Mouse (Mus musculus) stomach, postnatal 0 days (tissue): ENCODE results near the gene Pou3f1. TPM values are rescaled to one million over a fixed set of nuclear protein-coding genes. Genes with fewer than 3 reads are reported as not detected.

Experiments used
- ATAC-seq: fragments of 200-750 bp; cut with Nextera tagmentation; 2 replicates; pipeline ENCODE4 v1.8.0; 2017; ENCODE audit not compliant: low FRiP score, low TSS enrichment
- DNase-seq: peaks from one replicate; pipeline ENCODE4 v3.0.0-alpha.2; 2016; ENCODE audit warnings: low spot score
- H3K27ac ChIP-seq: fragments of 300-500 bp; sonication (generic); replicated peaks from 2 replicates; pipeline ENCODE4 v1.5.1; 2014; ENCODE audit warnings: mild to moderate bottlenecking, control low read depth
- H3K27me3 ChIP-seq: fragments of 300-500 bp; sonication (generic); 2 replicates; pipeline ENCODE4 v1.6.1; 2014; ENCODE audit warnings: low read length; ENCODE audit not compliant: control insufficient read depth, insufficient read depth
- H3K36me3 ChIP-seq: fragments of 300-500 bp; sonication (generic); 2 replicates; pipeline ENCODE4 v1.6.1; 2014; ENCODE audit warnings: low read length, mixed read lengths; ENCODE audit not compliant: control insufficient read depth, insufficient read depth
- H3K4me1 ChIP-seq: fragments of 300-500 bp; sonication (generic); replicated peaks from 2 replicates; pipeline ENCODE4 v1.6.1; 2014; ENCODE audit warnings: antibody characterized with exemption; ENCODE audit not compliant: control insufficient read depth, insufficient read depth
- H3K4me2 ChIP-seq: fragments of 300-500 bp; sonication (generic); replicated peaks from 2 replicates; pipeline ENCODE4 v1.6.1; 2014; ENCODE audit warnings: low read depth, mild to moderate bottlenecking, control low read depth, moderate library complexity
- H3K4me3 ChIP-seq: fragments of 300-500 bp; sonication (generic); 2 replicates; pipeline ENCODE4 v1.5.1; 2014; ENCODE audit warnings: low read depth, low read length, control low read depth
- H3K9ac ChIP-seq: fragments of 300-500 bp; sonication (generic); 2 replicates; pipeline ENCODE4 v1.6.1; 2014; ENCODE audit warnings: mild to moderate bottlenecking, low read length, control low read depth, mixed read lengths
- H3K9me3 ChIP-seq: fragments of 300-500 bp; sonication (generic); 2 replicates; pipeline ENCODE4 v1.6.1; 2016; ENCODE audit warnings: low read length; ENCODE audit not compliant: control insufficient read depth
- CTCF ChIP-seq: IDR thresholded peaks from 2 replicates; pipeline ENCODE4 v1.5.1; 2016; ENCODE audit warnings: antibody characterized with exemption, low read depth, mild to moderate bottlenecking, moderate library complexity
- EP300 ChIP-seq: optimal IDR thresholded peaks from 2 replicates; pipeline ENCODE3; 2016; ENCODE audit warnings: antibody characterized with exemption
- WGBS: fragments of 180-500 bp; shearing (Covaris S2); extraction: QIAGEN DNeasy Blood & Tissue Kit; methylation state at CpG from one replicate; pipeline ENCODE4 v1.1.7; 2014; 5-methylcytosine and 5-hydroxymethylcytosine counted together
- polyA plus RNA-seq: library from polyadenylated mRNA; unstranded; fragments of >200 nt; fragmentation: Nextera tagmentation; extraction: Ambion mirVana; gene quantifications from 2 replicates; pipeline ENCODE4 v1.2.1, GENCODE M21; 2015

Gene Pou3f1
- polyA plus RNA-seq, 1 experiment from 2014 or later, result 0.13 TPM

DNA sequence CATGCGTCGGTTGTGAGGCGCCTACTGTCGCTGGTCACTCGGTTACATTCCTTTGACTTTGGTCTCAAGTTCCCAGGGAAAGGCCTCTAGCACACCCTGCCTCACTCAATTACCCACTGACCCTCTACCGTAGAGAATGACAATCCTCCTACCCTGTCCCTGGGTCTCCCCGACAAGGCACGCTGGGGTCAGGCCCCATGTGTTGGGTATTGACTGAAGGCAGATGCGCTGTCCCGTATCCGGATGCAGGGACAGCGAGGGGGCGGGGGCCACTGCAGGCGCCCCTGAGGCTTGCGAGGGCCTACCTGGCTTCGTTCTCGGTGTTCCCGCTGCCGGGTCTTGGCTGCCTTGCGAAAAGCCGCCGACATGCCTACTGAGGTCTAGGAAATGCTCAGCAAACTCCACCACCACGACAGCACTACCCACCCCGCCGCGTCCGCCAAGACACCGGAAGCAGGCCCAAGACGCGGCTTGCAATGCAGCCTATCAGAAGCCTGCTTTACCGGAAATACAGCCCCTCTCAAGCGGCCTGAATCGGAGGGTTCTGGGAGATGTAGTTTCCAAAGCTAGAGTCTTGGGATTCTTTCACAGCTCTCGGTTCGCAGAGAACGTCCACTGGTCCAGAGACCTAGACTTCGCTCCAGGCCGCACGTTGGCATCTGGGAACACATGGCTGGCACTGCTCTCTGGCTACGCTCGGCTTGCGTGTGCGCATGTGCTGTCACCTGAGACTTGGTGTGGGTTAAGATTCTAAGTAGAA lies 36.7 kb downstream of the Pou3f1 start, which contains the start of gene Utp11:
Gene Utp11, minus strand, starts transcription at position 466 of the 760 bp plus-strand sequence.
- Histone ChIP-seq H3K9me3 (no peaks in the 10 kb centered on the region), H3K4me1 (0 out of 2 replicates have a peak, but pooled peaks cover 3% of the 10 kb centered on the region), H3K9ac (peak within 1 kb of the TSS; percentile 97), H3K27me3 (no peaks in the 10 kb centered on the region), H3K4me2 (peak within 1 kb of the TSS; percentile 81), H3K27ac (peak within 1 kb of the TSS; percentile 92), H3K36me3 (no peaks in the 10 kb centered on the region), H3K4me3 (peak within 1 kb of the TSS; percentile 86)
- TF ChIP-seq EP300 (peak; percentile 5), CTCF (no peak)
- peak; percentile 90 for DNase-seq
- peak; percentile 91 for ATAC-seq
- under 1% methylated on average over 43 of the region's 43 CpGs for WGBS

DNA sequence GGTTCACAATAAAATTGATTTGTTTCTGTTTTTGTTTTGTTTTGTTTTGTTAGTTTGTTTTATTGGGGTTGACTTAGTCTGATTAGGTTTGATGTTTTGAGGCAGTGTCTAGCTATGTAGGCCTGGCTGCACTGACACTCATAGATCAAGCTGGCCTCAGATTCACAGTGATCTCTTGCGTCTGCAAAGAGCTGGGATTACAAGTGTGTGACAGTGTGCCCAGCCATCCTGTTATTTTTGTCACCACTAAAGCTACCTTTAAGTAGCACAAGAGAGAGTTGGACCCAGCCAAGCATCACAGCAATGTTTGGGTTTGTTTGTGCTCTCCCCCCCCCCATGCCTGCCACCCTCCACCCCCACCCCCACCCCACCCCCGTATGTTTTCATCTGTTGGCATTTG lies 38.0 kb downstream of the Pou3f1 start:
- no peaks in the 10 kb centered on the region for H3K36me3 ChIP-seq
- DNase-seq, result no peak
- no peaks in the 10 kb centered on the region for H3K9me3 ChIP-seq
- H3K4me1 ChIP-seq, result 0 out of 2 replicates have a peak, but pooled peaks cover 3% of the 10 kb centered on the region
- TF ChIP-seq EP300 (no peak), CTCF (no peak)
- H3K4me3 ChIP-seq, result no peak overlapping the region
- no peak for ATAC-seq
- no peak overlapping the region for H3K9ac ChIP-seq
- no peaks in the 10 kb centered on the region for H3K27me3 ChIP-seq
- no peak overlapping the region for H3K27ac ChIP-seq
- no peak overlapping the region for H3K4me2 ChIP-seq
- WGBS, result 92% methylated on average over 2 of the region's 2 CpGs

DNA sequence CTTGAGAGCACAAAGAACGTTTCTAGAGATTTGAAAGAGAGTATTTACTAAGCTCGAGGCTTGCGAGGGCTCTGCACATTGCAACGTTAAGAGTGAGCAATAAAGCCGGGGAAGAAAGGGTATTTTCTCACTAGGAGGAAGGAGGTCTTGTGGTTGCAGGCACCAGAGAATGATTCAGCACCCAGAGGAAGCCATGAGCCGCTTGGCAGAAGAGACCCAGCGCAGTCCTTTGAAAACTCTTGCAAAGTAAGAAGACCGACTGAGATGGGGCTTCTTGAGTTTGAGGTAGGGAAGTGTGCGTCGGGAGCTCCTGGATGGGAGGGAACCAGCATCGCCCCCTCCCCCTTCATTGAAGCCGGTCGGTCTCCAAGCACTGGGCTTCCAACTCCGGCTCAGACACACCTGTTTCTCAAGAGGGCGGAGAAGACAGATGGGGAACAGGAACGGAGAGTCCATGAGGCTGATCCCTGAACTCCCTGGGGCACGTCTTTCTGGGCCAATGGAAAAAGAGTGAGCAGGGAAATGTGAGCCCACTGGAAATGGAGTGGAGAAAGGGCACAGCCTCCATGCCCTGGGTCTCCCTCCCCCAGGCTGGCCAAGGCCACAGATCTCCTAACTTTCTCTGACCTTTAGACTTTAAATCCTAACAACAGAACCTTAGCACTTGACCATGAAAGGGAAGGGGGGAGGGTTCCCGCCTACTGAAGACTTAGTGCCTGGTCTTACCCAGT lies 39.3 kb downstream of the Pou3f1 start:
- Histone ChIP-seq H3K4me1 (0 out of 2 replicates have a peak, but pooled peaks cover 3% of the 10 kb centered on the region), H3K27ac (peak overlapping the region; percentile 20; the same call in 1 of the 2 replicates), H3K27me3 (no peaks in the 10 kb centered on the region), H3K36me3 (no peaks in the 10 kb centered on the region), H3K4me3 (no peak overlapping the region), H3K9ac (0 out of 2 replicates have a peak overlapping the region, but pooled peaks have one; percentile 13), H3K4me2 (0 out of 2 replicates have a peak overlapping the region, but pooled peaks have one; percentile 20), H3K9me3 (no peaks in the 10 kb centered on the region)
- no peak for TF ChIP-seq EP300
- TF ChIP-seq CTCF, result no peak
- WGBS, result 14% methylated on average over 18 of the region's 18 CpGs
- ATAC-seq (no peak), DNase-seq (no peak)

DNA sequence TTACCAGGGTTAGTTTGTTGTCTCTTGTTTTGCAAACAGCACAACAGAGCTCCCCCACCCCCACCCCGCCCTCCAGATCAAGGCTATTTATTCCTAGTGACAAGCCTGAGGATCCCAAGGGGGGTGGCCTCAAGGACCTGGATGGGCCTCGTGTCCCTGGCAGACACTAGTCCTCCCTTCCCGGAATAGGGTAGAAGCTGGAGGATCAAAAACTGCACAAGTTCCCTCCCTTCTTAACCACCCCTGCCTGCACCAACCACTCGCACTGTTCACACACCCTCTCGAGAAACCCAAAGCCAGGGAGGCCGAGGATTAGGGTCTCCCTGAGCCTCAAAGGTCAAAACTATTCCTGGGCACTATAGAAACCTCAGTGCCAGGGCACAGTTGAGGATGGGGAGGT lies 43.2 kb downstream of the Pou3f1 start:
- no peaks in the 10 kb centered on the region for H3K36me3 ChIP-seq
- 21% methylated on average over 6 of the region's 6 CpGs for WGBS
- TF ChIP-seq EP300, result no peak
- no peak overlapping the region for H3K9ac ChIP-seq
- peaks cover 15% of the 10 kb centered on the region for H3K4me1 ChIP-seq
- H3K4me3 ChIP-seq, result peak overlapping the region; percentile 80
- DNase-seq, result no peak
- H3K27me3 ChIP-seq, result no peaks in the 10 kb centered on the region
- peak overlapping the region; percentile 93 for H3K4me2 ChIP-seq
- no peak for ATAC-seq
- H3K9me3 ChIP-seq, result no peaks in the 10 kb centered on the region
- peak overlapping the region; percentile 88; the same call in 1 of the 2 replicates for H3K27ac ChIP-seq

DNA sequence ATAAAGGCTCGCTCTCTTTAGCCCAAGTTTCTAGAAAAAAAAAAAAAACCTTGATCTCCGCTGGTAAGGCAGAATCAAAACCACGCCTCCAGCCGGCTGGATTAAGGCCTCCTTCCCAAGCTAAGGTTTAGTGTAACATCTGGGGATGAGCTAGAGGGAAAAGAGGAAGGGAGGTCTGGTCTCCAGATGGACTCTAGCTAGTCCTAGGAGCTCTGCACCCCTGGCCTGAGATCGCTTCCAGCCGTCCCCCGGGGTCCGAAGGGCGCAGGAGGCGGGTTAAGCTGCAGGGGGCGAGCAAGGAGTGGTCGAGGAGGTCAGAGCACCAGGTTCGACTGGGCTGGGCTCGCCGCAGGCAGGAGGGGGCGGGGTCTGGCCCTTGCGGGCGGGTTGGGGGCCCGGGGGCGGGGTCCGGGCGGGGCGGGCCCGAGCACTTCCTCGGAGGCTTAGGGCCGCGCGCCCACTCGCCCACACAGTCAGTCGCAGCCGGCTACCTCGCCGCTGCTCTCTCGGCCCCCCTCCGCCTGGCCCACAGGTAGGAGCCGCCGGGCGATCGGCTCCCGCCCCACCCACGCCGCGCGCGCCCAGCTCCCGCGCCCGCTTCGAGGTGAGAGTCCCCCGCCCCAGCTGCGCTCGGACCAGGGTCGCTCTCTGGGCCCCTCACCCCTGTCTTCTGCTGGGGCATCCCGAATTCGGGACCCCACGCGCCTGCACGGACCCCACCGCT lies 43.8 kb downstream of the Pou3f1 start, which contains the start of gene Fhl3:
Gene Fhl3, plus strand, starts transcription at position 454 of the 724 bp plus-strand sequence.
- Histone ChIP-seq H3K4me1 (peaks cover 17% of the 10 kb centered on the region), H3K4me2 (peak within 1 kb of the TSS; percentile 93), H3K9me3 (no peaks in the 10 kb centered on the region), H3K27ac (peak within 1 kb of the TSS; percentile 88), H3K36me3 (no peaks in the 10 kb centered on the region), H3K9ac (peak within 1 kb of the TSS; percentile 88), H3K27me3 (no peaks in the 10 kb centered on the region), H3K4me3 (peak within 1 kb of the TSS; percentile 80)
- ATAC-seq (peak; percentile 61), DNase-seq (peak; percentile 77)
- WGBS, result under 1% methylated on average over 38 of the region's 59 CpGs
- TF ChIP-seq CTCF (peak; percentile 33), EP300 (no peak)
